Mouse (Mus musculus) CH12.LX (cell line): ENCODE measurements around the gene Fntb. TPM values are rescaled to one million over a fixed set of nuclear protein-coding genes. Genes with fewer than 3 reads are reported as not detected.

Experiments used
- DNase-seq: peaks from one replicate; pipeline ENCODE4 v3.0.0-alpha.2; 2013; ENCODE audit errors: extremely low read depth
- H3K27ac ChIP-seq: 2 replicates; pipeline ENCODE4 v1.5.1; 2012; ENCODE audit warnings: low read depth, mild to moderate bottlenecking, control low read depth, moderate library complexity; ENCODE audit not compliant: insufficient read depth
- H3K27me3 ChIP-seq: replicated peaks from 2 replicates; pipeline ENCODE3; 2012; ENCODE audit warnings: inconsistent platforms
- H3K36me3 ChIP-seq, 2 experiments: replicated peaks in 1 of 2; 2 replicates each; pipeline versions ENCODE3 to v1.6.1; 2012; ENCODE audit warnings: inconsistent platforms in 1 of 2, low read length in 1 of 2, mild to moderate bottlenecking in 1 of 2, mixed read lengths in 1 of 2, moderate library complexity in 1 of 2; ENCODE audit not compliant: control insufficient read depth in 1 of 2, insufficient read depth in 1 of 2
- H3K4me1 ChIP-seq, 2 experiments: 2 replicates each; pipeline ENCODE4 v1.6.1; 2012; ENCODE audit warnings: inconsistent platforms in 1 of 2, moderate library complexity in 1 of 2; ENCODE audit not compliant: insufficient read depth in 2 of 2, control insufficient read depth in 1 of 2
- H3K4me2 ChIP-seq: 2 replicates; pipeline ENCODE4 v1.6.1; 2012; ENCODE audit warnings: low read depth, mild to moderate bottlenecking, control low read depth; ENCODE audit not compliant: poor library complexity, insufficient read depth, severe bottlenecking
- H3K4me3 ChIP-seq, 3 experiments: fragments of 150-350 bp in 1 of 3; sonication (generic) in 1 of 3; replicated peaks in 1 of 3; 2 replicates each; pipeline versions ENCODE3 to v1.5.1; 2011 to 2012; ENCODE audit warnings: low read depth in 2 of 3, low read length in 2 of 3, mild to moderate bottlenecking in 2 of 3, moderate library complexity in 2 of 3, control low read depth in 1 of 3, improper control_type of control experiment in 1 of 3, inconsistent platforms in 1 of 3, mixed read lengths in 1 of 3; ENCODE audit not compliant: poor library complexity in 1 of 3
- H3K79me2 ChIP-seq: replicated peaks from 2 replicates; pipeline ENCODE4 v1.6.1; 2012; ENCODE audit warnings: mild to moderate bottlenecking, moderate library complexity; ENCODE audit not compliant: control insufficient read depth, poor library complexity, insufficient read depth, severe bottlenecking; ENCODE audit errors: extremely low read depth
- H3K9ac ChIP-seq: 2 replicates; pipeline ENCODE4 v1.6.1; 2012; ENCODE audit warnings: low read depth, mild to moderate bottlenecking, control low read depth, moderate library complexity; ENCODE audit not compliant: insufficient read depth
- H3K9me3 ChIP-seq: replicated peaks from 2 replicates; pipeline ENCODE3; 2012; ENCODE audit warnings: low read length, inconsistent platforms, mixed read lengths
- CHD1 ChIP-seq: IDR thresholded peaks from 2 replicates; pipeline ENCODE4 v1.6.1; 2012; ENCODE audit warnings: low read depth, low read length, improper control_type of control experiment, inconsistent platforms
- CHD2 ChIP-seq: IDR thresholded peaks from 2 replicates; pipeline ENCODE4 v1.6.1; 2011; ENCODE audit warnings: low read length, improper control_type of control experiment
- ELF1 ChIP-seq: IDR thresholded peaks from 2 replicates; pipeline ENCODE4 v1.6.1; 2014; ENCODE audit warnings: low read depth, mild to moderate bottlenecking, inconsistent platforms, low read length, improper control_type of control experiment
- GABPA ChIP-seq: IDR thresholded peaks from 2 replicates; pipeline ENCODE4 v1.6.1; 2012; ENCODE audit warnings: low read depth, low read length, improper control_type of control experiment, inconsistent platforms; ENCODE audit not compliant: insufficient replicate concordance
- HCFC1 ChIP-seq: IDR thresholded peaks from 2 replicates; pipeline ENCODE4 v1.6.1; 2012; ENCODE audit warnings: low read depth, mild to moderate bottlenecking, inconsistent platforms, low read length, improper control_type of control experiment
- JUN ChIP-seq: IDR thresholded peaks from 2 replicates; pipeline ENCODE4 v1.6.1; 2011; ENCODE audit warnings: low read depth, mild to moderate bottlenecking, low read length, improper control_type of control experiment, moderate library complexity; ENCODE audit not compliant: insufficient read depth
- JUND ChIP-seq: conservative IDR thresholded peaks from 2 replicates; pipeline ENCODE4 v1.6.1; 2011; ENCODE audit warnings: low read depth, low read length, improper control_type of control experiment
- KAT2A ChIP-seq: IDR thresholded peaks from 2 replicates; pipeline ENCODE4 v1.6.1; 2012; ENCODE audit warnings: low read length, improper control_type of control experiment, inconsistent platforms; ENCODE audit not compliant: insufficient replicate concordance
- MAX ChIP-seq: IDR thresholded peaks from 2 replicates; pipeline ENCODE4 v1.6.1; 2011; ENCODE audit warnings: low read length, improper control_type of control experiment
- MEF2A ChIP-seq: IDR thresholded peaks from 2 replicates; pipeline ENCODE4 v1.6.1; 2014; ENCODE audit warnings: low read depth, mild to moderate bottlenecking, inconsistent platforms, low read length, improper control_type of control experiment, borderline replicate concordance
- MXI1 ChIP-seq: IDR thresholded peaks from 2 replicates; pipeline ENCODE4 v1.6.1; 2011; ENCODE audit warnings: mild to moderate bottlenecking, low read depth, low read length, improper control_type of control experiment
- MYC ChIP-seq: IDR thresholded peaks from 2 replicates; pipeline ENCODE4 v1.6.1; 2011; ENCODE audit warnings: low read depth, mild to moderate bottlenecking, improper control_type of control experiment, low read length
- NELFE ChIP-seq: IDR thresholded peaks from 2 replicates; pipeline ENCODE4 v1.6.1; 2011; ENCODE audit warnings: low read depth, low read length, improper control_type of control experiment
- RCOR1 ChIP-seq: conservative IDR thresholded peaks from 2 replicates; pipeline ENCODE4 v1.6.1; 2012; ENCODE audit warnings: low read depth, mild to moderate bottlenecking, inconsistent platforms, low read length, improper control_type of control experiment
- SIN3A ChIP-seq: IDR thresholded peaks from 2 replicates; pipeline ENCODE4 v1.6.1; 2012; ENCODE audit warnings: low read length, improper control_type of control experiment, inconsistent platforms
- SMC3 ChIP-seq: IDR thresholded peaks from 2 replicates; pipeline ENCODE4 v1.6.1; 2011; ENCODE audit warnings: low read depth, low read length, improper control_type of control experiment
- TBP ChIP-seq: conservative IDR thresholded peaks from 2 replicates; pipeline ENCODE4 v1.6.1; 2011; ENCODE audit warnings: low read depth, low read length, improper control_type of control experiment
- ZC3H11A ChIP-seq: IDR thresholded peaks from 2 replicates; pipeline ENCODE4 v1.6.1; 2012; ENCODE audit warnings: low read depth, mild to moderate bottlenecking, inconsistent platforms, low read length, improper control_type of control experiment
- ZKSCAN1 ChIP-seq: IDR thresholded peaks from 2 replicates; pipeline ENCODE4 v1.6.1; 2012; ENCODE audit warnings: low read depth, inconsistent platforms, low read length, improper control_type of control experiment, borderline replicate concordance
- ZMIZ1 ChIP-seq: IDR thresholded peaks from 2 replicates; pipeline ENCODE4 v1.6.1; 2012; ENCODE audit warnings: low read depth, mild to moderate bottlenecking, inconsistent platforms, low read length, improper control_type of control experiment
- ZNF384 ChIP-seq: IDR thresholded peaks from 2 replicates; pipeline ENCODE4 v1.6.1; 2012; ENCODE audit warnings: low read depth, low read length, improper control_type of control experiment, inconsistent platforms
- dilution Hi-C: fragments of 300-500 bp; cut with MboI; formaldehyde crosslinking; loops from 2 replicates; pipeline ENCODE4 v1.14.3; 2020; ENCODE audit warnings: low sequenced_read_pairs; ENCODE audit not compliant: extremely low pct_unique_long_range_greater_than_20kb, extremely low pct_ligation_motif_present
- in situ Hi-C: fragments of 300-500 bp; cut with MboI; formaldehyde crosslinking; loops from 3 replicates; pipeline ENCODE4 v1.14.3; 2019; ENCODE audit warnings: low sequenced_read_pairs, low pct_ligation_motif_present, low pct_unique_long_range_greater_than_20kb, mixed read lengths
- polyA plus RNA-seq: library from polyadenylated mRNA; unstranded; fragments of >175 nt; gene quantifications from 2 replicates; pipeline ENCODE4 v1.2.1, GENCODE M21; 2012; ENCODE audit warnings: low read depth; ENCODE audit not compliant: insufficient read length
- total RNA-seq, 2 experiments: library from RNA; depleted of rRNA; stranded (reverse); fragments of 300-350 nt in 1 of 2; fragments of >200 nt in 1 of 2; gene quantifications; 2 replicates each; pipeline ENCODE4 v1.2.3; 2012 to 2014

The Fntb gene
- total and polyA plus RNA-seq, 3 experiments, result 5.6 to 19.5 (median 9.2) TPM

DNA sequence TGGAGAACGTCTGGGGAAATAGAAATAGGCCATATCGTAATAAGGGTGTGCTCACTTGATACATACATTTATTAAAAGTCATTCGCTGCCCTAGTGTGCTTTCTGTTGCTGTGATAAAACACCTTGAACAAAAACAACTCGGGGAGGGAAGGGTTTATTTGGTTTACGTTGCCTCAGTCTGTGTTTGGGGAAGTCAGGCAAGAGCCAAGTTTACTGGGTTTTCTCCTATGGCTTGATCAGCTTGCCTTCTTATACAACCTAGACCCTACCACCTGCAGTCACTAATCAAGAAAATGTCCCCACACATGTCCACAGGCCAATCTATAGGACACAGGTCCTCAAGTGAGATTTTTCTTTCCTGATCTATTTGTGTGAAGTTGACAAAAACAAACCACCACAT is 6.2 kb downstream of the Fntb start:
- dilution Hi-C loops, result no loop called here
- Histone ChIP-seq H3K4me1 (peaks cover 0 to 12% of the 10 kb centered on the region in 2 experiments; a peak in 2 of 4 replicates), H3K4me2 (no peak overlapping the region), H3K27ac (no peak overlapping the region), H3K36me3 (peaks cover 0 to 42% of the 10 kb centered on the region in 2 experiments), H3K4me3 (no peak overlapping the region), H3K9me3 (no peaks in the 10 kb centered on the region), H3K79me2 (peaks cover 2% of the 10 kb centered on the region; the same call in 1 of the 2 replicates), H3K27me3 (no peaks in the 10 kb centered on the region), H3K9ac (no peak overlapping the region)
- no peak for DNase-seq
- no peak for TF ChIP-seq SMC3
- no peak for TF ChIP-seq JUND
- TF ChIP-seq GABPA, result no peak
- TF ChIP-seq ZC3H11A, result no peak
- TF ChIP-seq KAT2A, result no peak
- TF ChIP-seq NELFE, result no peak
- no peak for TF ChIP-seq CHD1
- TF ChIP-seq JUN, result no peak
- no peak for TF ChIP-seq ELF1
- no peak for TF ChIP-seq MXI1
- TF ChIP-seq RCOR1, result no peak
- in situ Hi-C loops, result no loop called here

DNA sequence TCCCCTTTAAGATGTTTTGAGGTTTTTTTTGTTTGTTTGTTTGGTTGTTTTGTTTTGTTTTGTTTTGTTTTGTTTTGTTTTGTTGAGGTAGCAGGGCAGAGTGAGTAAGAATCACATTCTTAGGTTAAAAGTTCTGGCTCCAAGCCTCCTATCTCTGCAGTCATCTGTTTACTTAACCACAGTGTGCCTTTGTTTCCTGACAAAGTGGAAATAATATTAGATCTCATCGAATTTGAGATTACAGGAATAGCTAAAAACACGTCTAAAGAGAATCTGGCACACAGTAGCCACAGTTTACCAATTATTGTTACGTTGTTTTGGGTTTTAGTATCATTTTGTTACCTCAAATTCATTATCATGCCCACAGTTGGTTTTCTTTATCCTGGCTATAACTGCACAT is 9.3 kb downstream of the Fntb start:
- no peaks in the 10 kb centered on the region for H3K27me3 ChIP-seq
- no peak overlapping the region for H3K27ac ChIP-seq
- H3K4me2 ChIP-seq, result no peak overlapping the region
- H3K9ac ChIP-seq, result no peak overlapping the region
- TF ChIP-seq CHD1 (no peak), HCFC1 (no peak), MXI1 (no peak), NELFE (no peak), RCOR1 (no peak), CHD2 (no peak), KAT2A (no peak), JUND (no peak), MYC (no peak), ZKSCAN1 (no peak), TBP (no peak), JUN (no peak), ZC3H11A (no peak), MAX (no peak), ZMIZ1 (no peak), SIN3A (no peak), ZNF384 (no peak), MEF2A (no peak), GABPA (no peak)
- TF ChIP-seq, all 38 proteins: peak for 0
- H3K4me3 ChIP-seq, result no peak overlapping the region
- peaks cover 0 to 10% of the 10 kb centered on the region in 2 experiments; a peak in 2 of 4 replicates for H3K4me1 ChIP-seq
- H3K36me3 ChIP-seq, result peaks cover 0 to 47% of the 10 kb centered on the region in 2 experiments
- dilution Hi-C loops, result no loop called here
- DNase-seq, result no peak
- no peaks in the 10 kb centered on the region for H3K9me3 ChIP-seq
- in situ Hi-C loops, result no loop called here
- H3K79me2 ChIP-seq, result no peaks in the 10 kb centered on the region
